Mouse (Mus musculus) c-Kit-positive CD71-positive TER-119-negative erythroid progenitor cells, embryonic 14.5 days (primary cell): ENCODE measurements around the gene Ndufs8.
A peak's percentile ranks its signal among the peaks of the same experiment; 100 is the strongest.
"Not testable (repeated sequence)": the region's sequence is repeated elsewhere in the genome, so short reads cannot be mapped to it uniquely, and the experiment has no call there.

Experiments
- DNase-seq: peaks from one replicate; pipeline ENCODE4 v3.0.0-alpha.2; 2013; ENCODE audit warnings: low read depth

Gene Ndufs8

DNA sequence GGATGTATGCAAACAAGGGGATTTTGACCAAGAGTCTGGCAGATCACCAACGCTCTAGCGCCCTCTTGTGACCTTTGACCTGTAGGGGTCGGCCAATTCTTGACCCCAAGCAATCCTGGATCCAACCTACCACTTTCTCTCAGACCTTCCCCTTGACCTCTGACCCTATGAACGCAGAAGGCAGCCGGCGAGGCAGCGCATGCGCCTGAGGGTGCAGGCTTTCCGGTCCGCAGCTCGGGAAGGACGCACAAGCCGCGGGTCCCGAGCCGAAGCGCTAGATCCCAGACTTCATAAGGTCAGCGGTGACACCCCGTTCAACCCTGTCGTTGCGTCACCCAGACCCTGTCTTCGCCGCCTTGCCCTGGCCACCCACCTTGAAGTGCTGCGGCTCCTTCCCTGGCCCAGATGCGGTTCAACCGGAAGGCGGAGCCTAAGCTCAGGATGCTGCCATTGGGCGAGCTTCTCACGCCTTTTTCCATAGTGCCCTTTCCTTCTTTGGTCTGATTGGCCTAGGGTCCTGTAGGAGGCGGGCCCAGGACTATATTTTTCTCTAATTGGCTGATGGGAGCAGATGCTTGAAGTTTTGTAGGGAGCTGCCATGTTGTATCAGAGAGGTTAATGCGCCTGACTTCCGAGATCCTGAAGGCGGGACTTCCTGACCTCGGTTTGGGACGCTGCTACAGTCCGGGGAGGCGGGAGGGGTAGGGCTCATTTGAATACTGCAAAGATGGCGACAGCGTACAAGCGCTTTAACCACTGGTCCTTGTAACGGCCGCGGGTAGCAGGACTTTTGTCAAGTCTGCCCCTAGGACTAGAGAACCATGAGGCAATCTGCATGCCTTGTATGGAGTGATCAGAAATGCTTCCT is at the start of gene Ndufs8:
TSS of gene Ndufs8 (minus strand) at position 438 of the 868 bp plus-strand sequence.
- DNase-seq: peak; percentile 99

- DNase-seq: not testable (repeated sequence)
Observed at GRCm38 (mm10) chr19:3961805-3962204, 49.2 kb upstream of the Ndufs8 start.

GRCm38 (mm10) chr19:3960211-3960610 is 47.6 kb upstream of the Ndufs8 start:
- DNase-seq: no peak

GRCm38 (mm10) chr19:3959030-3959429 is 46.5 kb upstream of the Ndufs8 start:
- no peak for DNase-seq

- no peak for DNase-seq
Observed at GRCm38 (mm10) chr19:3958470-3958869, 45.9 kb upstream of the Ndufs8 start, which contains the start of gene Aldh3b3. Aldh3b3 (plus strand) TSS chr19:3958645.

DNA sequence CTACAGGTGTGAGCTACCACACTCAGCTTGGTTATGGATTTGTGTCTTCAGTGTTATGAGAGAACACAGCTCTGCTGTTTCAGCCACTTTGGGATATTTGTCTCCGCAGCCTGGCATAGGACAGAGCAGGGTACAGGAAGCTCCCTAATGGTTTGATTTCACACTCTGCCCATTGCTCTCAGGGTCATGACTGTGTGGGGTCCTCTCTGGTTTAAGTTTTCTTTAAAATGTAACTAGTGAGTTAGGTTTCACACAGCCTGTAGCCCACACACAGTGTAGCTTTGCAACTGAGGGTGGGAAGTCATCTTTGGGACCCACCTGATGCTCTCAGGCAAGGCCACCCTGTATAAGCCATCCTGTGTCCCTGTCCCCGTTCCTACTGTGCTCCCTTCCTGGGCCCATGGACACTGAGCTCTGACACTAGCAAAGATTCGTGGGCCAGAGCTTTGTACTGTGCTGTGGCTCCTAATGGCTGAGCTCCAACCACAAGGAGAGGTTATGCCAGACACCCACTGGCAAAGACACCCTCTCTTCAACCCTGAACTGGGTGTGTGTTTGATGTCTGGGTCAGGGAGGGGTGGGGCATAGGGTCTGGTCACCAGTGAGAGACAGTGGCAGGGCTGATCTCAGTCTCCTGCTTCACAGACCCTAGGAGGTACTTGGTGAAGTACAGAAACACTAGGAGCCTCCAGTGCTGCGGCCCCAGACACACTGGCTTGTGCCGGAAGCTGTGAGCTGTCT is 44.9 kb upstream of the Ndufs8 start:
- not testable (repeated sequence) for DNase-seq

- no peak for DNase-seq
Observed at GRCm38 (mm10) chr19:3955804-3956203, 43.2 kb upstream of the Ndufs8 start.

DNA sequence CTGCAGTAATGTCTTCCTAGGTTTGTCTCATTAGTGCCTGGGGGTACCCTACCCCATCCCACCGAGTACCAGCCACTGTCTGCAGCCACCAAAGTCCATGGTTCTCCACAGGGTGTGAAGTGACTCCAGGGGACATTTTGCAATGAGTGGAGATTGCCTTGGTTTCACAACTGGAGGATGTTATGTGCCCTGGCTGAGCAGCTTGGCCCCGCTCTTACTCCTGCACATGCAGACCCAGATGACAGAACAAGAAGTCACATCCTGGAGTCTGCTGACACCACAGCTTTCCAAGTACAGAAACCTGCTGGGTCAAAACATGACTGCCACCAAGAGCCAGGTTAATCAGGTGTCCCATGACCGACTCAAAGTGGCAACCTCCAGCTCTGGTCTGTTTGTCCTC is 42.5 kb upstream of the Ndufs8 start:
- DNase-seq: no peak

DNA sequence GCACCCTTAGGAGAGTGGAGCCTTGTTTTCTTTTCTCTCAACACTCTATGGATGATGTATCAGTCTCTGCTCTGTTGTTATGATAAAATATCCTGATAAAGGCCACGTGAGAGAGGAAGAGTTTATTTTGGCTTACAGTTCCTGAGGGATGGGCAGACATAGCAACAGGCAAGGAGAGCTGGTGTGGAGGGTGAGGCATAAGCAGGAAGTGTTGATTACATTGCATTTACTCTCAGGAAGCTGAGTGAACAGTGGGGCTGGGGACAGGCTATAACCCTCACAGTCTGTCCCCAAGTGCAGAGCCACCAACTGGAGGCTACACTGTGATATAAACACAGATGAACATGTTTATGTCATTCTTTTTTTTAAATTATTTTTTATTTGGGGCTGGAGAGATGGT is 39.5 kb upstream of the Ndufs8 start:
- no peak for DNase-seq

DNA sequence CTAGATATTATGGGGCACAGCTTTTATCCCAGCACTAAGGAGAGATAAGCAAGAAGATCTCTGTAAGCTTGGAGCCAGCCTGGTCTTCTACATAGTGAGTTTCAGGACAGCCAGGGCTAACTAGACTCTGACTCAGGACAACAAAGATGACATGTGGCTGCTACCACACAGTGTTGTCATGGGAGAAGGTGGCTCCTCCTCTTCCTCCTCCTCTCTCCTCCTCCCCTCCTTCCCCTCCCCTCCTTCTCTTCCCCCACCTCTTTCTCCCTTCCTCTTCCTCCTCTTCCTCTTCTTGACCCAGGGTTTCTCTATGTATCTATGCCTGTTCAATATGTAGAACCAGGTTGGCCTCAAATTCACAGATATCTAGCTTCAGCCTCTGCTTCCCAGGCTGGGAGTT is 38.9 kb upstream of the Ndufs8 start:
- no peak for DNase-seq

DNA sequence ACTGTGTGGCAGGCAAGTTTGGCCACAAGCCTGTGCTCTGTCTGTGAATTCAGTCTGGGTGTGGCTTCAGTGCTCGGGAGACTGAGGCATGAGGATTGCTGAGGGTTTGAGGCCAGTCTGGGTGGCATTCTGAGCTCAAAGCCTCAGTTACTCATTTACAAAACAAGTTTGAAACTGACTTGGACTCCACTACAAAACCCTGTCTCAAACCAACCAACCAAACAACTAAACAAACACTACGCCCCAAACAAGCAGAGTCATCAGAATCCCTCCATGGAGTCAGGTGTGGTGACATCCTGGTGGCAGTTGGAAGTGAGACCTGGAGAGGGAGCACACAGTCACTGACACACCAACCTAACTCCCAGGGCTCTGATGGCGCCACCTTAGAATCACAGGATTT is 37.8 kb upstream of the Ndufs8 start:
- no peak for DNase-seq

DNA sequence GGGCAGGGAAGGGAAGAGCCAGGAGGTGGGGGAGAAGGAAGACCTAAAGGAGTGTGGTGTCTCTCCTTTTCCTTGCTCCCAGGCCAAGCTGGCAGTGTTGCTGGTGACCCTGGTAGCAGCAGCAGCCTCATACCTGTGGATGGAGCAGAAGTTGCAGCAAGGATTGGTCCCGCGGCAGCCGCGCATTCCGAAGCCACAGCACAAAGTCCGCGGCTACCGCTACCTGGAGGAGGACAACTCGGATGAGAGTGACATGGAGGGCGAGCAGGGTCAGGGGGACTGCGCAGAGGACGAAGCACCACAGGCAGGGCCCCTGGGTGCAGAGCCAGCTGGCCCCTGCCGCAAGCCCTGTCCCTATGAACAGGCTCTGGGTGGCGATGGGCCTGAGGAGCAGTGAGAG is 36.0 kb upstream of the Ndufs8 start:
- no peak for DNase-seq

DNA sequence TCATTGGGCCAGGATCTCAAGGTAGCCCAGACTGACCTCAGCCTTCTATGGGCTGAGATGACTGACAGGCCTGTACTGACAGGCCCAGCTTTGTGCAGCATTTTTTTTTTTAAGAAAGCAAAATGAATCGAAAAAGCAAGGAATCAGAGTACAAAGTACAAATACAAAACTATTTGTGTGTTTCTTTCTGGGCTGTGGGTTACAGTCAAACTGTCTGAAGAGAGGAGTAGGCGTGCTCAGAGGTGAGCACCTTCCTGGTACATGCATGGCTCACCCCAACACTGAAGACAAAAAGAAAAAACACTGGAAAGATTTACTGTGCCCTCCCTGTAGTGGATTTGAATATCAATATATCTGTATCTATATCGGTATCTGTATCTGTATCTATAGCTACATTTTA is 35.2 kb upstream of the Ndufs8 start:
- DNase-seq: no peak

GRCm38 (mm10) chr19:3946715-3947114 is 34.1 kb upstream of the Ndufs8 start:
- no peak for DNase-seq

DNA sequence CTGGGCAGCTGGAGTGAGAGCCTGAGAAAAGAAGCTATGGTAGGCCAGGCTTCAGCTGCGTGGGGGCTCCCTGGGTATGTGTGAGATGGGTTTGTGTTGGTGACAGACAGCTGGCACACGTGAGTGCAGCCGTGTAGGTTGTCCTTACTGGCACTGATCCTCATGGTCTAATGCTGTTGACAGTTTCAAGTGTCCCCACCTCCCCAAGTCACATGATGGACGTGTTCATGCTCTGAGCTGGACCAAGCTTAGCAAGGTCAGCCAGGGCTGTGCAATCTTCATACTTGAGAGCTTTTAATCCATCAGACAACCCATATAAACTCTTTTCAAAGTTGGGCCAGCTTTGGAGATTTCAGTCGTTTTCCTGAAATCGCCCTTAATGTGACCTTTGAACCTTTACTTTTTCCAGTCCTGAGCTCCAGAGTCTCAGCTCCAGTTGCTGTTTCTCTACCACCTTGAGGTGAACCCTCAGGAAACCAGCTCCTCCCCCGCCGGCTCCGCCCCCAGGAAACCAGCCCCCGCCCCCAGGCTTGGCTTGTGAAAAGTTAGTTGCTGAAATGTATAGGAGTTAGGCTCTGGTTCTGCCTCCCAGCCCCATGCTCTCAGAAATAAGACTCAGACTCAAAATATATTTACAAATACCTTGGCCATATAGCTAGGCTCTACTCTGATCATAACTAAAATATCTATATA is 33.4 kb upstream of the Ndufs8 start:
- no peak for DNase-seq

DNA sequence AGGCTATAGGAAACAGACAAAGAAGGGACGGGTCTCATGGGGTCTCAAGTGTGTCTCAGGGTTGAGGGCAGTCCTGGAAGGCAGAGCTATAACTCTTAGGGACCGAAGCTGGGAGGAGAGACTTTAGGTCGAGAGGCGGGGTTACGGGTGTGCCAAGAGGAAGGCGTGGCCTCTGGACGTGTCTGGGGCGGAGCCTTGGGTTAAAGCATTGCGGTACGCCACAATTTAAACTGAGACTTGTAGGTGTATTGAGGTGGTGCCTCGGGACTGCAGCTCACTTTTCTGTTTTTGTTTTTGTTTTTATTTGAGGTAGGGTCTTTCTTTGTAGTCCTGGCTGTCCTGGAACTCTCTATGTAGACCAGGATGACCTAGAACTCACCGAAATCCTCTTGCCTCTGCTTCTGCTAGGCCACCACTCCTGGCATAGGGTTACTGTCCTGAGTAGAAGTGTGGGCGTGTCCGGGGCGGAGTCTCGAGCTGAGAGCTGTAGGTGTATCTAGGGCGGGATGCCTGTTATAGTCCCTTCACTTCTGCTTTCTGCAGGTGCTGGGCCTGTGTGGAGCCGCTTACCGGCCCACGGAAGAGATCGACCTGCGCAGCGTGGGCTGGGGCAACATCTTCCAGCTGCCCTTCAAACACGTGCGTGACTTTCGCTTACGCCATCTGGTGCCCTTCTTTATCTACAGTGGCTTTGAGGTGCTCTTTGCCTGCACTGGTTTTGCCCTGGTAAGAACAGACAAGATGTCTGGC is 30.6 kb upstream of the Ndufs8 start:
- peak; percentile 70 for DNase-seq

DNA sequence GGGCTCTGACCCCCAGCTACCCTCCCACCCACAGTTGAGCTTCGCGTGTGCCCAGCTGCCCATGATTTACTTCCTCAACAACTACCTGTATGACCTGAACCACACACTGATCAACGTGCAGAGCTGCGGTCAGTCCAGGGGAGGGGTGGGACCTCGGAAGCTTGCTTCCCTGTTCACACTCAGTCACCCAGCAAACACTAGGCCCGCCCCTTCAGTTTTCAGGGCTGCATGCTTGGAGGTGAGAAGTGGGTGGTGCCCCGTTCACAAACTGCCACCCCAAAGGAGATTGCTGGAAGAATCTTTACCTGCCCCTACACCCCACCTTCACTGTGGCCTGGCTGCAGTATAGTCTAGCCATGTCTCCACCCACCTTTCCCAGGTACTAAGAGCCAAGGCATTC is 29.7 kb upstream of the Ndufs8 start:
- DNase-seq: no peak

DNA sequence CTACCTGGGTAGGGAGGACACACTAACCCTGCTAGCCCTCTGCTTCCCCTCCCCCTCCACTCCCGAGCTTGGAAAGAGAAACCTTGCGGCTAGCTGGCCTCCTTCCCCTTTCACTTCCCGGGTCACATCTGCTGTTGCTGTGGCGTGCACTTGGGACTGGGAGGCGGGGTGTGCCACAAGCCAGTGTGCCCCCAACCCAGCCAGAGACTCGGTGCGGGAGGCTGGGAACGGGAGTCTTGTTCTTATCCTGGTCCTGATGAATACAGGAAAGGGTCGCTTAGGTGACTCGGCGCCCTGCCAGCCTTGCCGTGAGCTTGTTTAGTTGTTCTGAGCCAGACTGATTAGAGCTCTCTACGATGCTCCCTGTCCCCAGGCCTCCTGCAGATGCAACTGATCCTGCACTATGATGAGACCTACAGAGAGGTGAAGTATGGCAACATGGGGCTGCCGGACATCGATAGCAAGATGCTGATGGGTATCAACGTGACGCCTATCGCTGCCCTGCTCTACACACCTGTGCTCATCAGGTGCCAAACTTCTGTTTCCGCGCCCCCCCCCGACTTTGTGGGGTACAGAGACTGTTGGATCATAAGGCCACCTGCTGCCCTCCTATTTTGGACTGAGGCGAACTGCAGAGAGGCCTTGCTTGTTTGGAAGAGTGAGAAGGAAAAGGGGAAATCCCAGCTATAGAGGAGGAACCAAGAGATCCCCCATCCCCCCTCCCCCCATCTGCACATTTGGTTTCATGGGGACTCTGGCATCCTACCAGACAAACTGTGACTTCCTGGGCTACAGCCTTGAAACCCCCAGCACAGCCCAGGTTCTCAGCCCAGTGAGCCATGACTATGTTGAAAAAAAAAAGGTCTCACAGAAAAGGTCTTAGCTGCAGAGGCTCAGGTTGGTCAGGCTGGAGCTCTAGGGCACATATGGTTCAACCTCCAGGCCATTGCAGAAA is 23.6 kb upstream of the Ndufs8 start:
- DNase-seq: no peak

DNA sequence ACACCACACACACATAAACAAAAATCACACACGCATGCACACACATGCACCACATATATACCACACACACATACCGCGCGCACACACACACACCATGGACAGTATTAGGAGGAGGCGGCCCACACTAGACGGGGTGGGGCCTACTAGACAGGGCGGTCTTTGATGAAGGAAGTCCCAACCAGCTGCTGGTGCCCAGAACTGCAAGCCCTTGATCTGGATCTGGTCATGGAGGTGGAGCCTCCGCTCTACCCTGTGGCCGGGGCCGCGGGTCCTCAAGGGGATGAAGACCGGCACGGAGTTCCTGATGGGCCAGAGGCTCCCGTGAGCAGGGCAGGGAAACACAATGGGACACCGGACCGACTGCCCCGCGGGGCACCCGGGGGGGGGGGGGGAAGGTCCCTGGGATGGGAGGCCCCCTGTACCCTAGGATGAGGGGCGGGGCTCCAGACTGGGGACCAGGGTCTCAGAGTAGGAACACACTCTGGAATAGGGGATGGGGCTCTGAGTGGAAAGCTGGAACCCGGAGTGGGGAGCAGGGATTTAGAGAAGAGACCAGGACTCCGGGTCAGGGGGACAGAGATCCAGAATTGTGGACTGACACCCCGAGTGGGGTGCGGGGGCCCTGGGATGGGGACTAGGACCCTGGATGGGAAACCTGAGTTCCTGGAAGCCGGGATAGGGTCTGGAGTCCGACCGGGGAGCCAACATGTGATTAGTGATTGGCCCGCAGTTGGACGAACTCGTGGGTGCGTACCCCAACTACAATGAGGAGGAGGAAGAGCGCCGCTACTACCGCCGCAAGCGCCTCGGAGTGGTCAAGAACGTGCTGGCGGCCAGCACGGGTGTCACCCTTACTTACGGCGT is 22.7 kb upstream of the Ndufs8 start, which contains the start of gene Unc93b1:
TSS of gene Unc93b1 (plus strand) at position 155 of the 864 bp plus-strand sequence.
- DNase-seq: peak; percentile 41

DNA sequence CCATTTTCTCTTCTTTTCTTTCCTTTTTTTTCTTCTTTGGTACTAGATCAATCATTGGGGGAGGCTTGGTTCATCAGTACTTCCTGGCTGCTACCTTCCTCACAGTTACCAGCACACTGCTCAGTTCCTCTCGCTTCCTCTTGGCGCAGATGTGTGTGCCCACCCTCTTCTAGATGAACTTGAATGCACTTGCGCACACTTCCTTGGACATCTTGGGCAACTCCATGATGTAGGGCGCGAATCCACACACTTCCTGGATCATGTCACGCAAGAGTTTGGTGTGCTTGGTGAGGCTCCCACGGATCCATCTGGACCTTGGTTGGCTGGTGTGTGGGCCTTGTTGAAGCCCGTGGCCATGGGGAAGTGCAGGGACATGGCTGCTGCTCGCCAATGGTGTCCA is 19.1 kb upstream of the Ndufs8 start:
- DNase-seq: no peak
